Mouse (Mus musculus) lung, adult 2 months (tissue): ENCODE measurements at regions not wholly inside any gene's neighbourhood (a gene's known extent, or its start where the extent isn't known, plus 50 kb on each side); places are given as distances from the start of the nearest gene placed in this dataset.
"Not testable (repeated sequence)": the region's sequence is repeated elsewhere in the genome, so short reads cannot be mapped to it uniquely, and the experiment has no call there.

ENCODE experiments used
- CTCF ChIP-seq: fragments of 200-500 bp; IDR thresholded peaks from 2 replicates; pipeline ENCODE4 v1.5.1; 2011; ENCODE audit warnings: mild to moderate bottlenecking, low read length, control low read depth; ENCODE audit not compliant: insufficient read depth
- POLR2A ChIP-seq: fragments of 200-500 bp; IDR thresholded peaks from 2 replicates; pipeline ENCODE4 v1.6.1; 2011; ENCODE audit warnings: low read depth, mild to moderate bottlenecking, control low read depth, low read length, borderline replicate concordance; ENCODE audit errors: extremely low read depth

- TF ChIP-seq POLR2A, CTCF: not testable (repeated sequence)
Observed at GRCm38 (mm10) chr2:114773723-114774122, 119.0 kb upstream of the Dph6 start.
